Mouse (Mus musculus) 416B (cell line): ENCODE measurements at regions not wholly inside any gene's neighbourhood (a gene's known extent, or its start where the extent isn't known, plus 50 kb on each side); places are given as distances from the start of the nearest gene placed in this dataset.

Source experiments
- DNase-seq: peaks from one replicate; pipeline ENCODE4 v3.0.0; 2011; ENCODE audit warnings: low read depth

DNA sequence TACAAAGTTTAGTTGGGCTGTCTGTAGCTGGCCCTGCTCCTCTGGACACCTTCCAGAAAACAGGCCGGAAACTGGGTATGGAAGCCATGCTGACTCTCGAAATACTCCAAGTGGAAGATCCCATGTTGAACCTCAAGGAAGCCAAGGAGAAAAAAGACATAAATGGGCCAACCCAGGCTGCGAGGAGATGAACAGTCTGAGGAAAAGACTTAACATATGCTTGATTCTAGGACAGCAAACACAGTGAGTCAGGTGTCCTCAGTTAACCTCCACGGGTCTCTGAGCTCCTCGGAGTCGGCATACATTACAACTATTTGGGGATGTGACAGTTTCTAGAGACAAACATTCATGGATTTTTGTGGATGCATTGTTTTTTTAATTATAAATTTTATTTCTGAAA is 60.0 kb upstream of the Msi2 start:
- DNase-seq, result no peak

DNA sequence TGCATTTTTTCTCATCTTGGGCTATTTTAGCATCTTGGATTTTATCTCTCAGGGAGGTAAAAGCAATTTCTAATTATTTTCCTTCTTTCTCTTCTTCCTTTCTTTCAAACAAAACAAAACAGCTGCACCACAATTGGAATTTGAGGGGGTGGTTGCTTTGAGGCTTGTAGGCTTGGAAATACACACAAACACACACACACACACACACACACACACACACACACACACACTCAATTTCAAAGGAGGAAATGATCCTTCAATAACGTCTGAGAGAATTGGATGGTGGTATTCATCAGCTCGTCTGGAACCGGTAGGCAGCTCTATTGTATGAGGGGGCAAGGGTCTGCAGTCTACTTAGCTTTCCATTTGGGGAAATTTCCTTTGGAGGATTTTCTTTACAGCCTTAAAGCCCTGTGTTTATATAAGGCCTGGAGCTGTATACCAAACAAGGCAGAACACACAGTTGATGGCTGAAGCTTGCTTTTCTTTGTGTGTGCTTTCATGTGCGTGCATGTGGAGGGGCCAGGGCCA is 56.2 kb upstream of the Msi2 start:
- DNase-seq, result no peak

DNA sequence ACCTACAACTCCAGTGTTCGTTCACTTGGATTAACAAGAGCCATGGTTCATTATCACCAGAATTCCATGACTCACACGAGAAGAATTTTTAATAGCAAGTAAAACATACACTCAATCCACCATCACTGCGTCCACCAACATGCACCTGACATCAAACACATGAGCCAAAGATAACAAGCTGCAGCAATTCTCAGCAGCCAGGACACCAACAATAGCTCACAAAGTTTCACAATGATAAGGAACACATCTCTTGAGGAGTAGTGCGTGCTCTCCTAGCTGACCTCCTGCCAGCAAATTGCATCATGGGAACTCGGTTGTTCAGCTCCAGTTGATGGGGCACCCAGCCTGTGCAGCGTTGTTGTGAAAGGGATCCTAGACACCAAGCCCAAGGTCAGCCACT is 55.6 kb upstream of the Msi2 start:
- DNase-seq, result peak; percentile 17

DNA sequence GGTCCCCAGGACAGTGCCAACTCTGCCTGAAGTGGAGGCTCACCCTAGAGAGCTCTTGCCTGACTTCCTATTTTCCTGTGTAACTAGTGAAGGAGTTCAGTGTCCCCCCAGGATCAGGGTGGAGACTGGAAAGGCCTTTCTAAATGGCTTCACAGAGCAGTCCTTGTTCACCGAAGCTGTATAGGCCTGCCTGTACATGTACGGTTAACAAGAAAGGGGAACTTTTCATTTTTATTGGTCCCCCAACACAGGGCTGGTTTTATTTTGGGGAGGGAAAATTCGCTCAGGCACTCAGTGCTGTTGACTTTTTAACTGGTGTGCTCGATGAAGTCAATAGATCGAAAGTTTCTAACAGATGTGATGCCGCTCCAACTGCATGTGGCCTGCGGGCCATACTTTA is 52.1 kb upstream of the Msi2 start:
- no peak for DNase-seq
